Comparison of ENCODE assay signal across 10 mouse cellular contexts in the genomic region with DNA sequence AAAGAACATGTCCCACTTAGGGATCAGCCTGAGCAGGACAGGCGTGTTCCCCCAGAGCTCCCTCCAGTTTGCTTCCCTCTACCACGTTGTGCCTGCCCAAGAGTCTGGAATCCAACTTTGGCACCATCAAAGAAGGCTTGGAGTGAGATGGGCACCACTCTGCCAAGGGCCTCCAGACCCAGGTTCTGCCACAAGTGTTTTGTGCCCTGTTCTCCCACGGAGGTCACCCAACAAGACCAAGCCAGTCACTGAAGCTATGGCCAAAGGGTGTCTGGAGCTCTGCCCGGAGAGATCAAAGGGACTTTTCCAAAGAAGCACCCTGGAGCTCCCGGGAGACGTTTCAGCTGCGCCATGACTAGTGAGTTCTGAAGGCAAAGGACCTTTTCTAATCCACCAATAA. TPM values are rescaled to one million over a fixed set of nuclear protein-coding genes. Genes with fewer than 3 reads are reported as not detected.
A peak's percentile ranks its signal among the peaks of the same experiment; 100 is the strongest.
DNase-seq lines count a peak whose midpoint lies in the region; ATAC-seq lines count a peak whose summit lies in the region.
"Had no signal": no experiment of that assay in that cellular context is flagged by ENCODE, and none has a peak within 500 bp of the region (broad histone marks: within the 10 kb centered on the region; RNA-seq: fewer than 3 reads in every experiment).

No protein-coding gene starts in this region.

- no peak overlapping the region for H3K27ac ChIP-seq in hindbrain, embryonic 10.5 days
- H3K27ac ChIP-seq in midbrain, embryonic 11.5 days (ENCODE audit: low read depth, low read length), result no peak overlapping the region
- H3K27ac ChIP-seq: liver, embryonic 13.5 days had no signal

- no peak overlapping the region for H3K4me2 ChIP-seq in midbrain, embryonic 11.5 days
- H3K4me2 ChIP-seq: liver, embryonic 13.5 days had no signal

- H3K36me3 ChIP-seq in hindbrain, embryonic 10.5 days, result no peaks in the 10 kb centered on the region
- H3K36me3 ChIP-seq in midbrain, embryonic 11.5 days (ENCODE audit: control insufficient read depth, insufficient read depth, low read length), result no peaks in the 10 kb centered on the region
- H3K36me3 ChIP-seq: liver, embryonic 13.5 days had no signal

- no peak overlapping the region for H3K9ac ChIP-seq in midbrain, embryonic 11.5 days (ENCODE audit: low read length)
- H3K9ac ChIP-seq: liver, embryonic 13.5 days had no signal

- peak; percentile 57 to 82 for DNase-seq in adrenal gland, adult (ENCODE audit: inconsistent age in 2 of 2, low spot score in 1 of 2)
- DNase-seq in adrenal gland, postnatal 4 days (ENCODE audit: low spot score in 2 of 2), result no peak
- peak; percentile 47 for DNase-seq in layer of hippocampus, adult 11-12 months (ENCODE audit: low spot score)
- no peak for DNase-seq in layer of hippocampus, adult 9-10 months (ENCODE audit: low spot score)
- DNase-seq in kidney, postnatal 36 days, result peak; percentile 68 to 79
- peak; percentile 84 to 85 for DNase-seq in right cerebral cortex, postnatal 10 days (ENCODE audit: low spot score in 2 of 2)
- DNase-seq in hindbrain, embryonic 10.5 days (ENCODE audit: low spot score), result no peak
- DNase-seq in midbrain, embryonic 11.5 days (ENCODE audit: low spot score, missing footprints), result no peak
- DNase-seq: embryo, embryonic 11 days; liver, embryonic 13.5 days had no signal

- H3K4me3 ChIP-seq in hindbrain, embryonic 10.5 days, result no peak overlapping the region
- no peak overlapping the region for H3K4me3 ChIP-seq in midbrain, embryonic 11.5 days (ENCODE audit: low read depth, low read length)
- H3K4me3 ChIP-seq: liver, embryonic 13.5 days had no signal

- no peaks in the 10 kb centered on the region for H3K9me3 ChIP-seq in hindbrain, embryonic 10.5 days
- H3K9me3 ChIP-seq in midbrain, embryonic 11.5 days (ENCODE audit: control insufficient read depth, low read length), result no peaks in the 10 kb centered on the region
- H3K9me3 ChIP-seq: liver, embryonic 13.5 days had no signal

- H3K27me3 ChIP-seq in hindbrain, embryonic 10.5 days (ENCODE audit: insufficient read depth, poor library complexity, severe bottlenecking), result no peaks in the 10 kb centered on the region
- no peaks in the 10 kb centered on the region for H3K27me3 ChIP-seq in midbrain, embryonic 11.5 days (ENCODE audit: control insufficient read depth, insufficient read depth, low read length)
- H3K27me3 ChIP-seq: liver, embryonic 13.5 days had no signal

- peaks cover 22% of the 10 kb centered on the region for H3K4me1 ChIP-seq in hindbrain, embryonic 10.5 days (replicated peaks)
- peaks cover 18% of the 10 kb centered on the region for H3K4me1 ChIP-seq in midbrain, embryonic 11.5 days (ENCODE audit: control insufficient read depth, insufficient read depth, low read length)

- no peak for ATAC-seq in midbrain, embryonic 11.5 days (ENCODE audit: low FRiP score)

- WGBS in hindbrain, embryonic 10.5 days, result 82% methylated on average over 7 of the region's 7 CpGs
- whole genome bisulfite sequencing in midbrain, embryonic 11.5 days, result 76% methylated on average over 7 of the region's 7 CpGs

RNA-seq across cellular contexts. Expression of gene Pik3r1, which starts 42.6 kb away (rescaled TPM):
- 100 to 1,000 TPM; 122 to 130 TPM for total RNA-seq in adrenal gland, postnatal 4 days (2021)
- 12.6 and 16.1 TPM in 2 replicates for polyA plus RNA-seq in hindbrain, embryonic 10.5 days (2016; fragmentation: Nextera tagmentation; extraction: Ambion mirVana)
- polyA plus RNA-seq in midbrain, embryonic 11.5 days (2014; fragmentation: Nextera tagmentation; extraction: Ambion mirVana), result 13.6 and 13.9 TPM in 2 replicates

Comparison
In these comparisons a context has a peak if more than half of its experiments do, and no peak if none do; other contexts are left out.
1. DNase-seq: peak in adrenal gland, adult (2 of 2), layer of hippocampus, adult 11-12 months (single experiment), kidney, postnatal 36 days (2 of 2) and right cerebral cortex, postnatal 10 days (2 of 2); none in adrenal gland, postnatal 4 days (0 of 2), layer of hippocampus, adult 9-10 months (single experiment), hindbrain, embryonic 10.5 days (single experiment) and midbrain, embryonic 11.5 days (single experiment).